Mouse (Mus musculus): ENCODE results near the gene Slc48a1.

The Slc48a1 gene

DNA sequence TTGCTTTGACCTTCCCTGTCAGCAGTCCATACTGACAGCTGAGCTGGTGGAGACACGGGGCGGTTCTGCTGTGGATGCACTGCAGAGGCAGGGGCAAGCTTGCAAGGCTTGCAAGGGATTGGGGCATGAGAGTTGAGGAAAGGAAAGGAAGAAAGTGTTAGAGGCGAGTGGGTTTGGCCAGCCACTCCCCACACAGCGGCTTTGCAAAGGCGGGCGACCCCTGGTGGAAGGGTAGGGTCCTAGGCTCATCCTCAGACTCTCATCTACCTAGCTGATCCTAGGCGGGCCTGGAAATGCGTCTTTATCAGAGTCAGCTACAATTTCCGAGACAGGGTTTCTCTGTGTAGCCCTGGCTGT is 4.4 kb downstream of the Slc48a1 start:
- DNase-seq (ENCODE audit: low spot score in 2 of 2) = peak; percentile 84 to 97

DNA sequence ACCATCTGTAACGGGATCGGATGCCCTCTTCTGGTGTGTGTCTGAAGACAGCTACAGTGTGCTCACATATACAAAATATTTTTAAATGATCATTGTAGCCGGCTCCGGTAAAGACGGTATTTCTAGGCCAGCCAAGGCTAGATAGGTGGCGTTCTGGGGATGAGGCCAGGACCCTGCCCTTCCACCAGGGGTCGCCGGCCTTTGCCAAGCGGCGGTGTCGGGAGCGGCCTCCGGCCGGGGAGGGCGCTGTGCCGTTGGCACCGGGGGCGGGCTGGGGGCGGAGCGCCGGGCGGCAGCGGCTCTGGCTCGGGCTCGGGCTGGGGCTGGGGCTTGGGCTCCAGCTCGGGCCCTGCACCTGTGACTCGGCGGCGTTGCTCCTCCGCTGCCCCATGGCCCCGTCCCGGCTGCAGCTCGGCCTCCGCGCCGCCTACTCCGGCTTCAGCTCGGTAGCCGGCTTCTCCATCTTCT is 5.8 kb downstream of the Slc48a1 start:
- peak; percentile 90 to 98 for DNase-seq (ENCODE audit: low spot score in 2 of 2)

DNA sequence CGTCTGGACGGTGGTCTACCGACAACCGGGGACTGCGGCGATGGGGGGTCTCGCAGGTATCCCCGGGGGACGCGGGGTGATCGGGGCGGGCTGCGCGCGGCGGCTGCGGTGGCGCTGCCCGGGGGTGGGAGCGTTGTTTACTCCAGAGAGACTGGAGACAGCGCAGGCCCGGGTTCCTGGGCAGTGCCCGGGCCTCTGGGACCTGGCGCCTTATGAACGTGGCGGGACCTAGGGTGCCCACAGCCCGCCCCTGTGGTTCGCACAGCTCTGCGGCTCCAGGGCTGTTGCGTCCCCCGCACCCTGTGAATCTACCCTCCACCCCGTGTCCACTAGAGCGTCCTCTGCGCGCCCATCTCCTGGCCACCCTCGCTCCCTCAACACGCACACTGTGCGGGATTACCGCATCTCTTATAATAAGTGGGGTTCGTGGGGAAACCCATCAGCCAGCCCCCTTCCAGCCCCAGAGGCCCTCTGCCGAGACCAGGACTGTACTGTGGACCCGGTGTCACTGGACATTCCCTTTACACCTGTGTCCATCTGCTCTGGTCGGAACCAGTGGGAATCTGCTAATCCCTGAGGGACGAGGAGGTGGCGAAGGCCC is 6.3 kb downstream of the Slc48a1 start:
- DNase-seq (ENCODE audit: low spot score in 2 of 2) = no peak

DNA sequence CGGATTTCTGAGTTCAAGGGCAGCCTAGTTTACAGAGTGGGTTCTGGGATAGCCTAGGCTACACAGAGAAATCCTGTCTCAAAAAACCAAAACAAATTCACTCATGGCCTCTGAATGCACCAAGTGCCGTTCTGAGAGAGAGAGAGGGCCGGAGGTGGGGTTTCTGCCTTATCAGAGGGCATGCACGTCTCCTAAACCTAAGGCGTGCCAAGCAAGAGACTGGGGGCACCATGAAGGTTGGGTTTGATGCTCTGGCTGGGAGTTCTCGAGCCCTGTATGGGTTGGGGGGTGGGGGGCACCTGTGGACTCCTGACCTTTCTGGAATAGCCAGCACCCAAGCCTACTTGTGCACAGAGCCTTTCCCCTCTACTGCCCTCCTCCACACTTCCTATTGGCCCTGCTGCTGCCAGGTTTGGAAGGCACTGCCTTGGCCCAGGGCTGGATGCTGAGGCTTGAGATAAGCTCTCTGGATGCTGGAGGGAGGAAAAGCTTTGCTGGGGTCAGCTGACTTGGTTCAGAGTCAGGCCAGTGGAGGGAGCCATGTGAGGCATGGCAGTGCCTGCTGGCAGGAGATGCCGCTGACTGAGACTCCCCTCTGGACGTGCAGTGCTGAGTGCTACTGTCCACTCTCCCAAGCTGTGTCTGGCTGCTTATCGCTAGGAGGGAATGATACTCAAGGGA is 7.6 kb downstream of the Slc48a1 start:
- no peak for DNase-seq (ENCODE audit: low spot score in 2 of 2)

DNA sequence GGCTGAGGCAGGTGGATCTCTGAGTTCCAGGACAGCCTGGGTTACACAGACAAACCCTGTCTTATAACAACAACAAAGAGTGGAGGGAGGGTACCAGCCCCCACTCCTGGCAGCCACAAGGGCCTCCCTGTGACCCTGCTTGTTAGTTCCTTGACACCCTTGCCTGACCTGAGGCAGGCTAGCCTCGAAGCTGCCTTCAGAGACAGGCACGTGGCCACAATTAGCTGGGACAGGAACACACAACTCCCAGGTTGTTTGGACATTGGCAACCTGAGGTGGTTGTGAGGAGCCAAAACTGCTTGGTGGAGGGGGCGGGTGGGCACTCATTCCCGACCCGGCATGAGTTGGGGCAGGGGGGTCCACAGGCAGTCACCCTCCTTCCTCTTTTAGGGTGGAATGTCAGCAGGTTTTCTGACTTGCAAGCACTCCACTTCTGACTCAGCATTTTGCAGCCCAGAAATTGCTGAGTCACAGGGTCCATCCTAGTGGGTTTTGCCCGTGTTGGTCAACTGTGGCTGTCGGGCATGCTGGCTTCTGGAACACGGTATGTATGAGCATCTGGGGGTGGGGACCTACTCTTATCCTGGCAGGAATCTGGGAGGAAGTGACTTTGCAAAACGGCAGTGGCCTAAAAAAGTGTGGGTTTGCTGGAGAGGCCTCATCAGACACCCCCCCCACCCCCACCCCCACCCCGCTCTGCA is 8.2 kb downstream of the Slc48a1 start:
- DNase-seq (ENCODE audit: low spot score in 2 of 2) = no peak

DNA sequence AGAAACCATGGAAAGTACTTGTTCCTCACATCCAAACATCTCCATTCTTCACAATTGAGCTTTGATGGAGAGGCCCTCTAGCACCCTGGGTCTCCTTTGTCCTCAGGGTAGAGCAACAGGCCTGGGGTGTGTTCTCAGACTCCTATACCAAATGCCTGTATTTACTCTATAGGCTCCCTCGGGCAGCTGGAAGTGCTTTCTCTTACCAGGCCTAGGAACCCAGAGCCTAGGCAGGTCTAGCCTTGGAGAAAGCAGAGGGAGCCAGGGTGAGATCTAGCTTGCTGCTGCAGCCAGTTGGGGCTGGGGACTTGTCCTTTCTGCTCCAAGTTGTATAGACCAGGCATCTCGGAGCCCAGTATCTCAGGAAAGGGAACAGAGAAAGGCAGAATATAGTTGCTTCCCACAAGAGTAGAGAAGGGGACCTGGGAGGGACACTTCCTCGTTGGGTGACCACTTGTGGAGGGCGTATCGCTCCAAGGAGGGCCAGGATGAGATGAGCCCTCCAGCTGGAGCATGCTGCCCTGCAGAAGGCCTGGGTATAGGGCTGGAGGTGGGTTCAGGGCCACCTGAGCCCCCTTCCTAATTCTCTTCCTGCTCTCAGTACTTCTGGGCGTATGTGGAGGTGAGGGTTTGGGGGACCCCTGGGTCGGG is 9.0 kb downstream of the Slc48a1 start:
- no peak for DNase-seq (ENCODE audit: low spot score in 2 of 2)

DNA sequence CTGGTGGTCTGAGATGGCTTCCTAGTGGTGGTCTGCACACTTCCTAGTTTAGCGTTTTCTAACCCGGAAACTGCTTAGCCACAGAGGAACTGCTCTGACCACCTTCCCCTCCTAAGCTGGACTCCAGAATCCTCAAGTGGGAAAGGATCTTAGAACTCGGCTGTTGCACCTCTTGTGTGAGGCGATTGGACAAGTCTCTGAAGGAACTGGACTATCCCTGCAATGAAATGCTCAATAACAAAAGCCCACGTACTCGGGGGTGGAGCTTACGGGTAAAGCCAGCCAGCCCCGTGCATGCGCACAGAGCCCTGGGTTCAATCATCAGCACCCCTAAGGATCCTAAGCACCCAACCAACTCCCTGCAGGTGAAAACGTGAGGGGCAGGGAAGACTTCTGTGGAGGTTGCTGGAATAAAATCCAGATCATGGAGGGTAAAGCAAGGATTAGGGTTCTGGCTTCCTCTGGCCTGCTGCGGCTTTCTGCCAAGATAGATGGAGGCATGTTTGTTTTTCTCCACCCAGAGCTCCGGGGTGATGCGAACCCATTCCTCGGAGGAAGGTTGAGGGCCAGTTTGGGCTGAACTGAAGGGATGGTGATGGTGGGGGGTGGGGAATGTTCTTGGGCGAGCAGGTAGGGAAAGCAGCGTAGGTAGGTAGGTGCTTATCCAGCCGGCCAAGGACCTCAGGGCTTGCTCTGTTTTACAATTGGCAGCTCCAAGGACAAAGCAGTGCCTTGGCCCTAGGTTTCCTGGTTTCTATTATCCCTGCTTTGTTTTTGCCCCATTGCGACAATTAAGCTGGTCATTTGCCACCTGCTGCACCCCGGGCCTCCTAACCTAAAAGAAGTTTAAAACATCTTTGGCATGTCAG is 9.7 kb downstream of the Slc48a1 start:
- no peak for DNase-seq (ENCODE audit: low spot score in 2 of 2)

DNA sequence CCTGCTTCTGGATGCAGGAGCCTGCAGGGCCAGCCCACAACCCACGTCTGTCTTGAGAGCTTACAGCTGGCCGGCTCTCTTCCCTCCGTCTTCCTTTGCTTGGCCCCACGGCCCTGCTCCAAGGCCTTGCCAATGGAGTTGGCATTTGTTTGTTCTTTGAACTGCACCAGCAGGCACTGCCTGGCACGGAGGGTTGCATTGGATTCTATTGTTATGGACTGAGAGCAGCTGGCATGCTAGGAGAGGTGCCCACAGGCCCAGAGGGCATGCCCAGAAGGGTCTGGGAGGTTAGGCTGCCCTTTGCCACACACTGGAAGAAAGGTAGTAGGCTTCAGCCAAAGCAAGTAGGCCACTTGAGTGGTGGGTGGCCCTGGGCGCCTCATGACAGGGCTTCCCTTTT is 10.5 kb downstream of the Slc48a1 start:
- no peak for DNase-seq (ENCODE audit: low spot score in 2 of 2)

DNA sequence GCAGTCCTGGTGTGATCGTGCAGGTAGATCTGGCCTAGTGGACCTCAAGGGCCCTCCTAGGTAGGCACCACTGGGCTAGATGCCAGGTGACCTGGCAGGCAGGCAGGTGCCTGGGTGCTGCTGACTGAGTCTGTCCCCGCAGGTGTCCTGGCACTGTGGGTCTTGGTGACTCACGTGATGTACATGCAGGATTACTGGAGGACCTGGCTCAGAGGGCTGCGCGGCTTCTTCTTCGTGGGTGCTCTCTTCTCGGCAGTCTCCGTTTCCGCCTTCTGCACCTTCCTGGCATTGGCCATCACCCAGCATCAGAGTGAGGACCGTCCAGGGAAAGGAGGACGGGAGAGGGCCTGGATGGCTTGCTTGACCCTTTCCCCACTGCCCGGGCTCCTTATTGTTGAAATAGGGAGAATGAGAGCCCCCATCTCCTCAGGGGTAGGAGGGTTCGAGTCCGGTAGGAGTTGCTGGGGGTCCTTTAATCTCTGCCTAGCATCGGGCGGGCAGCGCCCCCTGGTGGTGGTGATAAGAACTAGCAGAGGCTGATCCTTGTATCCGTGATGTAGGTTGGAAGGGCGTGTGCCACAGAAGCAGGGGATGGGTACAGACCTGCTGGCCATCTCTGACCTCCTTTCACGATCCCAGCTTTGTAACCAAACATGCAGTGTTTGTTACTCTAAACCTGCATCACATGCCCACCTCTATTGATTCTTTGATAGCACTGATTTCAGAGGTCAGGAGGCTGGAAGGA is 11.6 kb downstream of the Slc48a1 start:
- peak in 1 of 2 experiments; percentile 75 for DNase-seq (ENCODE audit: low spot score in 2 of 2)

DNA sequence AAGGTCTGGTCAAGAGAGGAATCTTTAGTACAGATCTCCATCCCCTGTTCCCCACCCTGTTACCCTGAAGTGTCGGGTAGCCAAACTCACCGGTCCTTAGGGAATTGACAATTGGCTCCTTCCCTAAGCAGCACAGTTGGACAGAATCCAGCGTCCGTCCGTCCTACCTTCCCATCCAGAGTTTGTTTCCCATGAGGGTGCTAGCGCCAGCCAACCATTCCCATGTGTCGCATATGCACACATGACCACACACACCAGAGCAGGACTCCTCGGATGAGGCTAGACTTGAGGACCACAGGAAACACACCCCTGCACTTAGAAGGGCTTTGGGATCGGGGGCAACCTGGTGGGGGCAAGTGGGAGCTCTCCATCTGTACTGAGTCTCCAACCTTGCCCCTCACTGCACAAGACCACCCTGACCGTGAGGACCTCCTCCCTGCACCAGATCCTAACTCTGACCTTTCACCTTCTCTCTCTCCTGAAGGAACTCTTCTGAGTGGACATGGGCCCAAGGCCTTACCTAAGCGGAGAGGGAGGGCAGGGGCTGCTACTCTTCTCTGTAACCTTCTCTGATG is 12.9 kb downstream of the Slc48a1 start:
- DNase-seq (ENCODE audit: low spot score in 2 of 2) = no peak

DNA sequence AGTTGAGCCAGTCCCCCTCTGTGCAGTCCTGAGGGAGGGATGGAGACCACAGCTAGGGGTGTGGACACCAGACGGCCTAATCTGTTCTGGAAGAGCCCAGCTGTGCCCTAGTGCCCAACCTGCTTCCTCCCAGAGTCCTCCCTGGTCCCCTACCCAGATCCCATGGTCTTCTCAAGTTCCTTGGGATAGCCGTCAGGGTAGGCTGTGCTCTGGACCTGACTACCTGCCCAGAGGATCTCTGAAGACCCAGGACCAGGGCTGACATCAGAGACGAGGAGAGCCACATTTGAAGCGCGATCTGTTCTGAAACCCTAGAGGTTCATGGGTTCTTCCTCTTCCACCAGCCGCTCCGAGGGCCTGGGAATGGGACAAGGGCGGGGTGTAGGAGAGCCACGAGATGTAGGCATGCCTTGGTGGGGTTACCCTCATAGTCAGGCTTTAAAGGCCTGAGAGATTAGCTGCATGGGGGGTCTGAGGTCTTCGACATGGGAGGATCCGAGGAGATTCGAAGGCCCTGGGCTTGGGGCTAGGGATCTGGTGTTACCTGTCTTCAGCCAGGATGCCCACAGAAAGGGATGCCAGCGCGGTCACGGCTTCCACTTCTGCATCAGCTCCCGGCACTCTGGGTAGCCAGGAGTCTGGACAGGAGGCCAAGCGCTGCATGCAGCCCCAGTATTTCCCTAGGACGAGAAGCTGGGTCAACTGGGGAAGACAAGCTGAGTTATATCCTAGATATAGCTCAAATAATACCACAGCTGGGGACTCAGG is 15.2 kb downstream of the Slc48a1 start:
- DNase-seq (ENCODE audit: low spot score in 2 of 2) = no peak

DNA sequence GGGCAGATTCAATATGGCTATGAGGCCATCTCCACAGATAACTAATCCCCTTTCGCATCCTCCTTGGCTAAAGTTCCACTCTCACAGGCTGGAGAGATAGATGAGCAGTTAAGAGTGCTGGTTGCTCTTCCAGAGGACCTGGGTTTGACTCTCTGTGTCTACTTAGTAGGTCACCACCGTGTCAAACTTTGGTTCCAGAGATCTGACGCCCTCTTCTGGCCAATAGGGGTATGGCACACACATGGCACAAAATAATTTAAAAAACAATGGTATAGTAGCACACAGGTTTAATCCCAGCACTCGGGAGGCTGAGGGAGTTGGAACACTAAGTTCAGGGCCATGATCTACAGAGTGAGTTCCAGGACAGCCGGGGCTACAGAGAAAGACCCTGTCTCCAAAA is 15.9 kb downstream of the Slc48a1 start:
- DNase-seq (ENCODE audit: low spot score in 2 of 2) = no peak

DNA sequence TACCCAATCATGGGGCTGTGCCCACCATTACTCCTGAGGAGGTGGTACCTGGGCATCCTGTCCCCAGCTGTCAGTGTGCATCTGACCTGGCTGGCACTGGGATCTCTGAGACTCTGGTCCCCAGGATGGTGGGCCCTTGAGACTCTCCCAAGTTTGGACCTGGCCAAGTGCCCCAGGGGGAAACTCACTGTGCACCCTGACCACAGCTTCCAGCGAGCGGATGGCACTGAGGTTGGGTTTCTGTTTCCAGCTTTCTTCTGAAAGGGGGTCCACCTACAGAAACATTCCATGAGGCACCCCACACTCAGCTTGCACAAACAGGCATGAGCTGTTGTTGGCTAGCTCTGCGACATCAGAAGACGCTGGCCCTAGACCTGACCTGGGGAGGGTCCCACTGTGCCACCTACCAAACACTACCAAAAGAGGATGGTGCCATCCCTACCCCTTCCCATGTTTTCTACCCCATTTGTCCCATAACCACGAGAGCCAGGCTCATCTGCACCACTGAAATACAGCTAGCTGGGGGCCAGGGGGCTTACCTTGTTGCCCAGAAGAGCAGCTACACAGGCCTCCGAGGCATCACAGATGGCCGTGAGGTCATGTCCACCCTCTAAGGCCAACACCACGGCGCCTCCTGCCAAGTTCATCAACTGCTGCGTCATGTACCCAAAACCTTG is 17.4 kb downstream of the Slc48a1 start:
- no peak for DNase-seq (ENCODE audit: low spot score in 2 of 2)

DNA sequence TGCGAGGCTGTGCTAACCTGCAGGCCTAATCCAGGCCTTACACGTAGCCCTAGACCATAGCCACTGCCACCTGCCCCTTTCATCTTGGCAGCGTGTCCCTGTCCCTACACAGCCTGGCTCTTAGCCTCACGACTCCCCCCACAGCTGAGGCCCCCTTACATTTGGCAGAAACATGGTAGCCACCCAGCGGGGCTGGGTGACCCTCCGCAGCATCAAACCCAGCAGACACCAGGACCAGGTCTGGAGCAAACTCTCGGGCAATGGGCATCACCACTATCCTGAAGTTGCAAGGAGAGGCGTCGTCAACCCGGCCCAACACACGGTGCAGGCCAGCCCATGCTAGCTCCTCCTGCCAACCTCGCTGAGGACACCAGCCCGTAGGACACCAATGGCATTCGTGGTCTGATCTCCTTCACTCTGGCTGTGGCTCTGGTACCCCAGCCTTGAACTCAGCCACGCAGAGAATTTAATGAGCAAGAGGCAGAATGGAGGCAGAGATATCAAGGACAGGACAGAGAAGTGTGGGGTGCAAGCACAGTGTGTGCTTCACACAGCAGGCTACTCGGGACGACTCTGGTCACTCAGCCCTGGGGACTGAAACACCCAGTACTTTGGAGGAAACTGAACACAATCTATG is 18.5 kb downstream of the Slc48a1 start:
- DNase-seq (ENCODE audit: low spot score in 2 of 2) = no peak

DNA sequence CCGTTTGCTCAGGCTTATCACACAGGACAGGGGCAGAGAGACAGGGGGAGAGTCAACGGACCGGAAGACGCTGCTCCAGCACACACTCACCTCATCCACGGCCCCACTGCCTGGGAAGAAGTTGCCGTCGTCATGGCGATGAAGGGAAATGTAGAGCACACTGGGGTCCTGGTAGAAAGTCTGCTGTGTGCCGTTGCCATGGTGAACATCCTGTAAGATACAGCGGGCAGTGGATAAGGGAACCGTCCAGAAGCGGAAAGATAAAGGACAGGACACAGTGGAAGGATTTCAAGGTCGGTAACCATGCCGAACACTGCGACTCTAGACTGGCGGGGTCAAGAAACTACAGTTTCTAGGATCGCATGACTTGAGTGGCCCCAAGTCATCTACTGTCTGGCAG is 19.8 kb downstream of the Slc48a1 start:
- no peak for DNase-seq (ENCODE audit: low spot score in 2 of 2)

DNA sequence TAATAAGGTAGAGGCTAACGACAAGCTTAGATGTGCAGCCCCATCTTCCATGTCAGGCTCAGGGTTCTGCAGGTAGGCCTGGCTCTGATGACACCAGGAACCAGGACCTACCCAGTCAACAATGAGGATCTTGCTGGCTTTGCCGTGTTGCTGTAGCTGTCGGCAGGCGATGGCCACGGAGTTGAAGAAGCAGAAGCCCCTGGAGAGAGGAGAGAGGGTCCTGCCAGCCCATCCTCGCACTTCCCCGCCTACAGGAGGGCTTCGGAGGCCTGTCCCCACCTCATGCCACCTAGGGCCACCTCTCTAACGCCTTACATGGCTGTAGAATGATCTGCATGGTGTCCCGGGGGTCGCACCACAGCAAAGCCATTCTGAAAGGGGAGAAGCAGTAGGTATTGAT is 21.1 kb downstream of the Slc48a1 start:
- DNase-seq (ENCODE audit: low spot score in 2 of 2) = no peak

DNA sequence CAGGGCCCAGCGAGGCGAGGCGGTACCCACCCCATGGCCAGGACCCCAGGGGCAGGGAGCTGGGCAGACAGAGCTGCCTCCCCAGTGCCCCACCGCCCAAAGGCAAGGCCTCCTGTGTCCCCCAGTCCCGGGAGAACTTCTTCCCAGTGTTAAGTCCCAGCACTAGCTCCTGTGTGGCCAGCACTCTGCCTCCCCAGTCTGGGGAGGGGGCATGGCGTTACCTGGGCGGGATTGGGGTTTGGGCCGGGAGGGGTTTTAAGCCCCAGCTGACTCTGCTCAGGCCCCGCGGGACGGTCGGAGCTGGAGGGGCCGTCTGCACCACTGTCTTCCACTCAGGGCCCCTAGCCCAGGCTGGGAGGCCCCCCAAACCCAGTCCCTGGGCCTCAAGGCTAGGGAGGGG is 22.5 kb downstream of the Slc48a1 start:
- no peak for DNase-seq (ENCODE audit: low spot score in 2 of 2)

DNA sequence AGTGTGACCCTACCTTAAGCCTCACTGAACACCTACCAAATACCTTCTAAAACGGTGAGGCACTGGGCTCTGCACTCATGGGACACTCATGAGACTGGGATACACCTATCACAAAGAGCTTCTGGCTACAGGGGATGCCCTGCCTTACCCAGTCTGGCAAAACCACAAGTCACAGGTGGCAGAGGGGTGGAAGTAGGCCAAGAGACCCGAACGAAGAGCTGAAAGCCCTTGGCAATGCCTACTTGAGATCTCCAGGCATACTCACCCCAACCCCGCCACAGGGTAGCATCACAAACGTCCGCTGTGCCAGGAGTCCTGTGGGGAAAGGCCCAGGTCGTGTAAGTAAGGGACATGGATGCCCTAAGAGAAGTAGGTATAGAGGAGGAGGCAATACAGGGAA is 23.5 kb downstream of the Slc48a1 start:
- no peak for DNase-seq (ENCODE audit: low spot score in 2 of 2)

DNA sequence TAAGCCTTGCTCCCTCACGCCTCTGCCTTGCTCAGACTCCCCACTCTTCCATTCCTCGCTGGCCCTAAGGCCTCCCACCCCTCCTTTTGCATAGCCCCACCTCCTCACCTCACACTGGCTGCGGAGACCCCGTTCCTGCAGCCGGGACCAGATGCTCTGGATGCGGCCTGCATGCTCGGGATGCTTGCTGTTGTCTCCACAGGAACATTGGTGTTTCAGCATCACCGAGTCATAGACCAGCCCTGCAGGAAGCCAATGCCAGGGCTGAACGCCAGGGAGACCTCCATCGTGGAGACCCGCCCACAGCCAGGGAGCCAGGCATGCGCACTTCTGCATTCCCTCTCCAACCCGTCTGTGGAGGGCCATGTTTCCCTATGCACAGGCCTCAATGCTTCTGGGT is 24.3 kb downstream of the Slc48a1 start:
- DNase-seq (ENCODE audit: low spot score in 2 of 2) = no peak

All from thymus, postnatal 10 days (tissue).